Mouse (Mus musculus): Measurements from ENCODE around the gene Ankib1. TPM values are rescaled to one million over a fixed set of nuclear protein-coding genes. Genes with fewer than 3 reads are reported as not detected.

Gene Ankib1
- polyA plus RNA-seq, 1 experiment from 2014 or later, result 14.0 TPM

DNA sequence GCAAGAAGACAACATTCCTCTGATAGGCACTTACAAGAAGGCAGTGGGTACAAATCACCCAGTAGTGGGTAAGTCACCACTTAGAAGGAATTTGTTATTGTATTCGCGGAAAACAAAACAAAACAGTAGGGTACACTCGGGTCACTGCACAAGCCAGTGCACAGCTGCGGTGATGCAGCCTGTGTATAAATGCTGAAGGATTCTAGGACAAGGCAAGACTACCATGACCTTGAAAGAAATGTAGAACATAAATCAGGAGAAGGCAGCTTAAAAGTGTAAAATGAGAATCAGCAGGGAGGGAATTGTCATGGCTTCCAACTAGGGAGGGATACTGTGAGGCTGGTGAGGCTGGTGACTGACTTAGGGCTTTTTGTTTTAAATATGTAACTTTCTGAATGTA is 100.5 kb downstream of the Ankib1 start:
- Histone ChIP-seq H3K27ac (ENCODE audit: low read length) (no peak overlapping the region), H3K4me3 (ENCODE audit: low read depth, low read length) (no peak overlapping the region), H3K9me3 (ENCODE audit: control insufficient read depth, low read depth, low read length) (no peaks in the 10 kb centered on the region), H3K9ac (replicated peaks; ENCODE audit: low read depth, low read length) (no peak overlapping the region), H3K27me3 (ENCODE audit: control insufficient read depth, insufficient read depth, low read length) (no peaks in the 10 kb centered on the region), H3K4me1 (ENCODE audit: control insufficient read depth, insufficient read depth, low read length) (no peaks in the 10 kb centered on the region), H3K4me2 (replicated peaks; ENCODE audit: low read depth, low read length) (no peak overlapping the region), H3K36me3 (ENCODE audit: control insufficient read depth, insufficient read depth, low read length) (peaks cover 8% of the 10 kb centered on the region)
- WGBS, result 90% methylated on average over 4 of the region's 4 CpGs
- ATAC-seq (ENCODE audit: insufficient number of reproducible peaks, insufficient read depth, low FRiP score, low read depth), result no peak

DNA sequence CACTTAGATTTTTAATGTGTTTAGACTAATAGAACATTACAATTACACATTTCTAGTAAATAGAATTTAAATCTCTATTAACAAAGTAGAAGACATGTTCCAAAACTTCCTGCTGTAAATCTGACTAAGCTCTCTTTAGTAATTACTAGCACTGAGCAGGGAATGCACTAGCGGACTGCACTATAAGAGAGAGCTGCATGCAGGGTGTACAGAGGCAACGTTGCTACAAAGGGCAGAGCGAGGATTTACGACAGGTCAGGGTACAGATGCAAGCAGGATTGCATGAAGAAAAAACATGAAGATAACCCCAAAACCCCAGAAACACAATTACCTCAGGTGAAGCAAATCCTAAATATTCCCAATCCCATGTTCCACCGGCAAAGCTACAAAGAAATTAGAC is 102.7 kb downstream of the Ankib1 start:
- H3K36me3 ChIP-seq (ENCODE audit: control insufficient read depth, insufficient read depth, low read length), result peaks cover 8% of the 10 kb centered on the region
- 91% methylated on average over 5 of the region's 5 CpGs for whole genome bisulfite sequencing

DNA sequence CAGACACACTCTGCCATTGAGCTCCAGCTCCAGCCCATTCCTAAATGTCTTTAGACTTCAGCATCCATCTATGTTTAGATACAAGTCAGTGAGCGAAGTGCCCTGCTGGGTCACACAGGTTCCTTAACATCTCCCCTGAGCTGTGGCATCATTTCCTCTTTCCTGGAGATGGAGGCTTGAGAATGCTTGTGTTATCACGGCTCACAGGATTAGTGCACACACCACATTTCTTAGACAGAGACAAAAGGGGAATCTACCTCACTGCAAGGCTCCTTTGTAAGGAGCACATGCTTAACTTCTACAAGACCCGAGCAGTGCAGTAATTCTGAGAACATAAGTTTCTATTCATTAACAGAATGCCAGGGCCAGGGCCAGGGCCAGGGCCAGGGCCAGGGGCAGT is 106.7 kb downstream of the Ankib1 start:
- Histone ChIP-seq H3K9ac (replicated peaks; ENCODE audit: low read depth, low read length) (no peak overlapping the region), H3K4me3 (ENCODE audit: low read depth, low read length) (no peak overlapping the region), H3K9me3 (ENCODE audit: control insufficient read depth, low read depth, low read length) (no peaks in the 10 kb centered on the region), H3K4me1 (ENCODE audit: control insufficient read depth, insufficient read depth, low read length) (no peaks in the 10 kb centered on the region), H3K27ac (ENCODE audit: low read length) (no peak overlapping the region), H3K36me3 (ENCODE audit: control insufficient read depth, insufficient read depth, low read length) (peaks cover 19% of the 10 kb centered on the region), H3K4me2 (replicated peaks; ENCODE audit: low read depth, low read length) (no peak overlapping the region), H3K27me3 (ENCODE audit: control insufficient read depth, insufficient read depth, low read length) (no peaks in the 10 kb centered on the region)
- 82% methylated on average over 3 of the region's 3 CpGs for WGBS
- no peak for ATAC-seq (ENCODE audit: insufficient number of reproducible peaks, insufficient read depth, low FRiP score, low read depth)

More for the DNA sequence above, 102.7 kb downstream of the Ankib1 start:
- H3K9ac ChIP-seq (replicated peaks; ENCODE audit: low read depth, low read length), result no peak overlapping the region
- no peaks in the 10 kb centered on the region for H3K4me1 ChIP-seq (ENCODE audit: control insufficient read depth, insufficient read depth, low read length)
- no peak for ATAC-seq (ENCODE audit: insufficient number of reproducible peaks, insufficient read depth, low FRiP score, low read depth)
- no peak overlapping the region for H3K4me3 ChIP-seq (ENCODE audit: low read depth, low read length)
- H3K27ac ChIP-seq (ENCODE audit: low read length), result no peak overlapping the region
- no peaks in the 10 kb centered on the region for H3K9me3 ChIP-seq (ENCODE audit: control insufficient read depth, low read depth, low read length)
- H3K27me3 ChIP-seq (ENCODE audit: control insufficient read depth, insufficient read depth, low read length), result no peaks in the 10 kb centered on the region
- H3K4me2 ChIP-seq (replicated peaks; ENCODE audit: low read depth, low read length), result no peak overlapping the region

- peaks cover 19% of the 10 kb centered on the region for H3K36me3 ChIP-seq (ENCODE audit: control insufficient read depth, insufficient read depth, low read length)
- ATAC-seq (ENCODE audit: insufficient number of reproducible peaks, insufficient read depth, low FRiP score, low read depth), result no peak
- WGBS, result 82% methylated on average over 4 of the region's 4 CpGs
These were observed 107.5 kb downstream of the Ankib1 start for GRCm38 (mm10) chr5:3695191-3695590.

DNA sequence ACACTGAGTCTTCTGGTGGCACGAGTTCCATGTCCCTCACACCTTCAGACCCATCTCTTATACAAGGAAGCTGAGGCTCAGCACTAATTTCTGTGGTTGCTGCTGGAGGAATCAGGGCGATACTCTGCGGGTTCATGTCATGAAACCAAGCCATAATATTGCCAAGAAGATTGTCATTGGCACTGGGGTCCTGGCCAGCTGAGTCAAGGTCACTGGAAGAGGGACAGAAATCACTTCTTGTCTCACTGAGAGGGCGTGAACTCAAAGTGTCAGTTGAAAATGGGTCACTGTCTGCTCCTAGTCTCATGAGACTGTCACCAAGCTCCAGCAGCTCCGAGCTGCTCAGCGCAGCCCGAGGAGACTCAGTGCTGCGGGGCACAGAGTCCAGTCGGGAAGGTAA is 109.8 kb downstream of the Ankib1 start:
- WGBS, result 93% methylated on average over 9 of the region's 9 CpGs
- no peak overlapping the region for H3K27ac ChIP-seq (ENCODE audit: low read length)
- H3K9me3 ChIP-seq (ENCODE audit: control insufficient read depth, low read depth, low read length), result no peaks in the 10 kb centered on the region
- no peak overlapping the region for H3K9ac ChIP-seq (replicated peaks; ENCODE audit: low read depth, low read length)
- no peak for ATAC-seq (ENCODE audit: insufficient number of reproducible peaks, insufficient read depth, low FRiP score, low read depth)
- H3K36me3 ChIP-seq (ENCODE audit: control insufficient read depth, insufficient read depth, low read length), result peaks cover 19% of the 10 kb centered on the region
- H3K27me3 ChIP-seq (ENCODE audit: control insufficient read depth, insufficient read depth, low read length), result no peaks in the 10 kb centered on the region
- H3K4me1 ChIP-seq (ENCODE audit: control insufficient read depth, insufficient read depth, low read length), result no peaks in the 10 kb centered on the region
- H3K4me3 ChIP-seq (ENCODE audit: low read depth, low read length), result no peak overlapping the region
- no peak overlapping the region for H3K4me2 ChIP-seq (replicated peaks; ENCODE audit: low read depth, low read length)

More at GRCm38 (mm10) chr5:3695191-3695590, 107.5 kb downstream of the Ankib1 start:
- Histone ChIP-seq H3K4me1 (ENCODE audit: control insufficient read depth, insufficient read depth, low read length) (no peaks in the 10 kb centered on the region), H3K9ac (replicated peaks; ENCODE audit: low read depth, low read length) (no peak overlapping the region), H3K27me3 (ENCODE audit: control insufficient read depth, insufficient read depth, low read length) (no peaks in the 10 kb centered on the region), H3K4me3 (ENCODE audit: low read depth, low read length) (no peak overlapping the region), H3K27ac (ENCODE audit: low read length) (no peak overlapping the region), H3K4me2 (replicated peaks; ENCODE audit: low read depth, low read length) (no peak overlapping the region), H3K9me3 (ENCODE audit: control insufficient read depth, low read depth, low read length) (no peaks in the 10 kb centered on the region)

- WGBS, result 93% methylated on average over 3 of the region's 3 CpGs
- H3K27me3 ChIP-seq (ENCODE audit: control insufficient read depth, insufficient read depth, low read length), result no peaks in the 10 kb centered on the region
- H3K27ac ChIP-seq (ENCODE audit: low read length), result no peak overlapping the region
- no peak overlapping the region for H3K4me3 ChIP-seq (ENCODE audit: low read depth, low read length)
- no peak overlapping the region for H3K4me2 ChIP-seq (replicated peaks; ENCODE audit: low read depth, low read length)
- H3K9ac ChIP-seq (replicated peaks; ENCODE audit: low read depth, low read length), result no peak overlapping the region
- ATAC-seq (ENCODE audit: insufficient number of reproducible peaks, insufficient read depth, low FRiP score, low read depth), result no peak
- H3K36me3 ChIP-seq (ENCODE audit: control insufficient read depth, insufficient read depth, low read length), result peaks cover 19% of the 10 kb centered on the region
- no peaks in the 10 kb centered on the region for H3K4me1 ChIP-seq (ENCODE audit: control insufficient read depth, insufficient read depth, low read length)
- no peaks in the 10 kb centered on the region for H3K9me3 ChIP-seq (ENCODE audit: control insufficient read depth, low read depth, low read length)
These were observed 111.4 kb downstream of the Ankib1 start for GRCm38 (mm10) chr5:3691283-3691682.

GRCm38 (mm10) chr5:3688298-3688697 is 114.4 kb downstream of the Ankib1 start:
- peaks cover 14% of the 10 kb centered on the region for H3K36me3 ChIP-seq (ENCODE audit: control insufficient read depth, insufficient read depth, low read length)
- WGBS, result 89% methylated on average over 8 of the region's 8 CpGs
- H3K27me3 ChIP-seq (ENCODE audit: control insufficient read depth, insufficient read depth, low read length), result no peaks in the 10 kb centered on the region
- no peak for ATAC-seq (ENCODE audit: insufficient number of reproducible peaks, insufficient read depth, low FRiP score, low read depth)
- H3K4me3 ChIP-seq (ENCODE audit: low read depth, low read length), result no peak overlapping the region
- H3K9ac ChIP-seq (replicated peaks; ENCODE audit: low read depth, low read length), result no peak overlapping the region
- H3K27ac ChIP-seq (ENCODE audit: low read length), result no peak overlapping the region
- no peak overlapping the region for H3K4me2 ChIP-seq (replicated peaks; ENCODE audit: low read depth, low read length)
- H3K4me1 ChIP-seq (ENCODE audit: control insufficient read depth, insufficient read depth, low read length), result no peaks in the 10 kb centered on the region
- H3K9me3 ChIP-seq (ENCODE audit: control insufficient read depth, low read depth, low read length), result no peaks in the 10 kb centered on the region

- Histone ChIP-seq H3K27ac (ENCODE audit: low read length) (no peak overlapping the region), H3K4me3 (ENCODE audit: low read depth, low read length) (no peak overlapping the region), H3K9ac (replicated peaks; ENCODE audit: low read depth, low read length) (no peak overlapping the region), H3K4me2 (replicated peaks; ENCODE audit: low read depth, low read length) (no peak overlapping the region), H3K36me3 (ENCODE audit: control insufficient read depth, insufficient read depth, low read length) (no peaks in the 10 kb centered on the region), H3K9me3 (ENCODE audit: control insufficient read depth, low read depth, low read length) (no peaks in the 10 kb centered on the region), H3K27me3 (ENCODE audit: control insufficient read depth, insufficient read depth, low read length) (no peaks in the 10 kb centered on the region), H3K4me1 (ENCODE audit: control insufficient read depth, insufficient read depth, low read length) (no peaks in the 10 kb centered on the region)
- ATAC-seq (ENCODE audit: insufficient number of reproducible peaks, insufficient read depth, low FRiP score, low read depth), result no peak
- WGBS, result 79% methylated on average over 6 of the region's 6 CpGs
These were observed 132.7 kb downstream of the Ankib1 start for GRCm38 (mm10) chr5:3669938-3670554.

GRCm38 (mm10) chr5:3666585-3666984 is 136.1 kb downstream of the Ankib1 start:
- H3K4me3 ChIP-seq (ENCODE audit: low read depth, low read length), result no peak overlapping the region
- H3K4me1 ChIP-seq (ENCODE audit: control insufficient read depth, insufficient read depth, low read length), result no peaks in the 10 kb centered on the region
- H3K27ac ChIP-seq (ENCODE audit: low read length), result no peak overlapping the region
- H3K27me3 ChIP-seq (ENCODE audit: control insufficient read depth, insufficient read depth, low read length), result no peaks in the 10 kb centered on the region
- H3K9me3 ChIP-seq (ENCODE audit: control insufficient read depth, low read depth, low read length), result no peaks in the 10 kb centered on the region
- H3K36me3 ChIP-seq (ENCODE audit: control insufficient read depth, insufficient read depth, low read length), result no peaks in the 10 kb centered on the region
- 90% methylated on average over 12 of the region's 12 CpGs for WGBS
- no peak overlapping the region for H3K4me2 ChIP-seq (replicated peaks; ENCODE audit: low read depth, low read length)
- H3K9ac ChIP-seq (replicated peaks; ENCODE audit: low read depth, low read length), result no peak overlapping the region
- ATAC-seq (ENCODE audit: insufficient number of reproducible peaks, insufficient read depth, low FRiP score, low read depth), result no peak

Measured in stomach, embryonic 14.5 days (tissue).